Mouse (Mus musculus) bone marrow macrophage, adult 2 months (primary cell): ENCODE data around the gene Gm21117.
"Not testable (repeated sequence)": the region's sequence is repeated elsewhere in the genome, so short reads cannot be mapped to it uniquely, and the experiment has no call there.

Experiments used
- CTCF ChIP-seq: IDR thresholded peaks from 2 replicates; pipeline ENCODE4 v1.5.1; 2012; ENCODE audit warnings: low read depth, mild to moderate bottlenecking, low read length, moderate library complexity
- POLR2A ChIP-seq: IDR thresholded peaks from 2 replicates; pipeline ENCODE4 v1.6.1; 2012; ENCODE audit warnings: mild to moderate bottlenecking, low read depth, low read length, borderline replicate concordance

DNA sequence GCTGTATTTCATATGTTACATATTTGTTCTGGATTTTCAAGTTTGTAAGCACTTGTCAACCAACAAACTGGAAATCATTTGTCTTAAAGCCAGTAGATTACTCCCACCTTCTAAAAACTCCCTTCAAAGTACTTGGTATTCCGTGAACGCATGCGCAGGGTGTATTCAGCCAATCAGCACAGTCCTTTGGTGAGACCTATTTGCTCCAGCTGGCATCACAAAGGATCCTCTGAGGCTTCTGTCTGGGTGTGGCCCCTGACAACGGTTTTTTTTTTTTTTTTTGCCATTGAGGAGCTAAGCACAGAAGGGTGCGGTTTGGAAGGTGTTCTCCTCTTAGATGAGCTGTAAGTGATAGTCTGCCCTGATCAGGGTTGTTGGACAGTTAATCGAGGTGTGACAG, at the start of gene Gm21117:
- TF ChIP-seq CTCF, POLR2A: not testable (repeated sequence)
